Mouse (Mus musculus) midbrain, embryonic 11.5 days (tissue): Measurements from ENCODE around the gene Gbp2. TPM values are rescaled to one million over a fixed set of nuclear protein-coding genes. Genes with fewer than 3 reads are reported as not detected.
"Not testable (repeated sequence)": the region's sequence is repeated elsewhere in the genome, so short reads cannot be mapped to it uniquely, and the experiment has no call there.

ENCODE experiments used
- ATAC-seq: fragments of 200-750 bp; cut with Nextera tagmentation; 2 replicates; pipeline ENCODE4 v1.8.0; 2017; ENCODE audit warnings: moderate TSS enrichment, moderate library complexity; ENCODE audit not compliant: low FRiP score
- DNase-seq: peaks from one replicate; pipeline ENCODE4 v3.0.0; 2015; ENCODE audit warnings: low spot score; ENCODE audit errors: missing footprints
- H3K27ac ChIP-seq: fragments of 300-500 bp; sonication (generic); 2 replicates; pipeline ENCODE4 v1.5.1; 2014; ENCODE audit warnings: low read depth, low read length
- H3K27me3 ChIP-seq: fragments of 300-500 bp; sonication (generic); 2 replicates; pipeline ENCODE4 v1.6.1; 2014; ENCODE audit warnings: mild to moderate bottlenecking, low read length, moderate library complexity, mixed read lengths; ENCODE audit not compliant: control insufficient read depth, insufficient read depth
- H3K36me3 ChIP-seq: fragments of 300-500 bp; sonication (generic); 2 replicates; pipeline ENCODE4 v1.6.1; 2014; ENCODE audit warnings: mild to moderate bottlenecking, low read length, moderate library complexity, mixed read lengths; ENCODE audit not compliant: control insufficient read depth, insufficient read depth
- H3K4me1 ChIP-seq: fragments of 300-500 bp; sonication (generic); 2 replicates; pipeline ENCODE4 v1.6.1; 2014; ENCODE audit warnings: low read length; ENCODE audit not compliant: control insufficient read depth, insufficient read depth
- H3K4me2 ChIP-seq: fragments of 300-500 bp; sonication (generic); 2 replicates; pipeline ENCODE4 v1.6.1; 2014; ENCODE audit warnings: mild to moderate bottlenecking, moderate library complexity
- H3K4me3 ChIP-seq: fragments of 300-500 bp; sonication (generic); 2 replicates; pipeline ENCODE4 v1.5.1; 2014; ENCODE audit warnings: low read depth, low read length
- H3K9ac ChIP-seq: fragments of 300-500 bp; sonication (generic); 2 replicates; pipeline ENCODE4 v1.6.1; 2014; ENCODE audit warnings: low read length
- H3K9me3 ChIP-seq: fragments of 300-500 bp; sonication (generic); 2 replicates; pipeline ENCODE4 v1.6.1; 2016; ENCODE audit warnings: low read length; ENCODE audit not compliant: control insufficient read depth
- WGBS: fragments of 180-500 bp; shearing (Covaris S2); extraction: QIAGEN DNeasy Blood & Tissue Kit; methylation state at CpG from one replicate; pipeline ENCODE4 v1.1.7; 2014; 5-methylcytosine and 5-hydroxymethylcytosine counted together
- polyA plus RNA-seq: library from polyadenylated mRNA; unstranded; fragments of >200 nt; fragmentation: Nextera tagmentation; extraction: Ambion mirVana; gene quantifications from 2 replicates; pipeline ENCODE4 v1.2.1, GENCODE M21; 2014

The Gbp2 gene
- polyA plus RNA-seq, 1 experiment from 2014 or later, result not detected

DNA sequence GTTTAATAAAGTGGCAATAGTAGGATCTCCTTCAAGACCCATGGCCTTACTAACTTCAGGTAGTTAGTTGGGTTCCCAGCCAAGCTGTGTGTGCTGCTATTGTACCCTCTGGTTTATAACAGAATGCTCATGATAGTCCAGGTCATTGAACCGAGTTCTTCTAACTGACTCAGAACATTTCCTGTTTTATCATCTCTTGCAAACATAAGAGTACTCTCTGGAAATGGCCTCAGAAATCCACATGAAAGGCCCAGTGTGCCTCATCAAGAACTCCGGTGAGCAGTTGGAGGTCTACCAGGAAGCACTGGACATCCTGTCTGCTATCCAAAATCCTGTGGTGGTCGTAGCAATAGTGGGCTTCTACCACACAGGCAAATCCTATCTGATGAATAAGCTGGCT is 22.5 kb upstream of the Gbp2 start:
- no peak overlapping the region for H3K4me2 ChIP-seq
- no peaks in the 10 kb centered on the region for H3K9me3 ChIP-seq
- no peak overlapping the region for H3K27ac ChIP-seq
- ATAC-seq, result no peak
- no peak for DNase-seq
- H3K4me3 ChIP-seq, result no peak overlapping the region
- H3K4me1 ChIP-seq, result no peaks in the 10 kb centered on the region
- WGBS, result 85% methylated on average over 3 of the region's 3 CpGs
- no peaks in the 10 kb centered on the region for H3K36me3 ChIP-seq
- no peaks in the 10 kb centered on the region for H3K27me3 ChIP-seq
- H3K9ac ChIP-seq, result no peak overlapping the region

DNA sequence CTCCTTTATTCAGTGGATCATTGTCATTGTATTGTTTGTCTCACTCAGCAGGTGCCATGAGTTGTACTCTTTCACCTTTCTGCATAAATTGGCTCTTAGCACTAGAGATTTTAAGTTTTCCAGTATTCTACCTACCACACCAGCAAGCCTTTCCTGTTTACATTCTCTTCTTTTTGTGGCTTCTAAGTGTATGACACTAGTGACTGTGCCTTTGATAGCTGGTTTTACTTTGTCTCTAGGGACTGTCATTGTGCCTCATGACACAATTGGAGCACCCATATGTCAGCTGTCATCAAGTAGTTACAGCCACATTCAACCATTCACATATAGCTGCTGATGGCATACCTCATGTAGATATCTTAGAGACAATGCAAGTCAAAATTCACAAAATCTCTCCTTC is 18.7 kb upstream of the Gbp2 start:
- no peak overlapping the region for H3K4me3 ChIP-seq
- H3K27ac ChIP-seq, result no peak overlapping the region
- no peaks in the 10 kb centered on the region for H3K27me3 ChIP-seq
- no peak overlapping the region for H3K9ac ChIP-seq
- ATAC-seq, result no peak
- H3K4me2 ChIP-seq, result no peak overlapping the region
- no peaks in the 10 kb centered on the region for H3K4me1 ChIP-seq
- no peaks in the 10 kb centered on the region for H3K9me3 ChIP-seq
- DNase-seq, result no peak
- H3K36me3 ChIP-seq, result no peaks in the 10 kb centered on the region

GRCm38 (mm10) chr3:142618658-142619057 is 1.7 kb upstream of the Gbp2 start:
- no peak for ATAC-seq
- Histone ChIP-seq H3K27ac (no peak overlapping the region), H3K36me3 (no peaks in the 10 kb centered on the region), H3K4me1 (no peaks in the 10 kb centered on the region), H3K27me3 (no peaks in the 10 kb centered on the region), H3K4me2 (no peak overlapping the region), H3K9ac (no peak overlapping the region), H3K9me3 (no peaks in the 10 kb centered on the region), H3K4me3 (no peak overlapping the region)
- 86% methylated on average over 3 of the region's 3 CpGs for WGBS
- no peak for DNase-seq

GRCm38 (mm10) chr3:142619606-142620005 is 796 bp upstream of the Gbp2 start:
- Histone ChIP-seq H3K9ac (no peak overlapping the region), H3K27me3 (no peaks in the 10 kb centered on the region), H3K36me3 (no peaks in the 10 kb centered on the region), H3K4me1 (no peaks in the 10 kb centered on the region), H3K9me3 (no peaks in the 10 kb centered on the region), H3K27ac (no peak overlapping the region), H3K4me2 (no peak overlapping the region), H3K4me3 (no peak overlapping the region)
- ATAC-seq (no peak), DNase-seq (no peak)
- WGBS, result 11% methylated on average over 1 of the region's 1 CpGs

GRCm38 (mm10) chr3:142620956-142621562 is 657 bp downstream of the Gbp2 start:
- no peak for ATAC-seq
- no peak overlapping the region for H3K9ac ChIP-seq
- no peaks in the 10 kb centered on the region for H3K27me3 ChIP-seq
- no peaks in the 10 kb centered on the region for H3K36me3 ChIP-seq
- no peaks in the 10 kb centered on the region for H3K4me1 ChIP-seq
- H3K4me3 ChIP-seq, result no peak overlapping the region
- no peak for DNase-seq
- no peak overlapping the region for H3K27ac ChIP-seq
- WGBS, result 62% methylated on average over 3 of the region's 3 CpGs
- H3K4me2 ChIP-seq, result no peak overlapping the region
- no peaks in the 10 kb centered on the region for H3K9me3 ChIP-seq

DNA sequence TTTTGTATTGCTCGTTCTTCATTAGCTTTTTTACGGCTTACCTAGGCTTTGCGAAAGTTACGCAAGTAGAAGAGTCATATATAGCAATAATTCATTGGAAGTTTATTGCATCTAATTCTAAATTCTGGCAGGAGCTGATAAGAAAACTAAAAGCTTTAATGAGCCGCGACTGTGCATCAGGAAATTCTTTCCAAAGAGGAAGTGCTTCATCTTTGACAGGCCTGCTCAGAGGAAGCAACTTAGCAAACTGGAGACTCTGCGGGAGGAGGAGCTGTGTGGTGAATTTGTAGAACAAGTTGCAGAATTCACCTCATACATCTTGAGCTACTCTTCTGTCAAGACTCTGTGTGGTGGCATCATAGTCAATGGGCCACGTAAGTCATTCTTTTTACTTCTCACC is 10.0 kb downstream of the Gbp2 start:
- no peaks in the 10 kb centered on the region for H3K27me3 ChIP-seq

GRCm38 (mm10) chr3:142640201-142640600 is 19.8 kb downstream of the Gbp2 start:
- Histone ChIP-seq H3K27ac (no peak overlapping the region), H3K9ac (no peak overlapping the region), H3K36me3 (no peaks in the 10 kb centered on the region), H3K9me3 (no peaks in the 10 kb centered on the region), H3K4me2 (peak overlapping the region; percentile 20; the same call in 1 of the 2 replicates), H3K4me1 (no peaks in the 10 kb centered on the region), H3K27me3 (no peaks in the 10 kb centered on the region), H3K4me3 (no peak overlapping the region)
- DNase-seq (peak; percentile 97), ATAC-seq (peak; percentile 69)
- 4% methylated on average over 9 of the region's 9 CpGs for WGBS

More for the DNA sequence above, 10.0 kb downstream of the Gbp2 start:
- Histone ChIP-seq H3K27ac (no peak overlapping the region), H3K4me2 (no peak overlapping the region), H3K9me3 (no peaks in the 10 kb centered on the region), H3K36me3 (no peaks in the 10 kb centered on the region), H3K9ac (no peak overlapping the region), H3K4me3 (no peak overlapping the region), H3K4me1 (no peaks in the 10 kb centered on the region)
- DNase-seq, result no peak
- 92% methylated on average over 8 of the region's 8 CpGs for WGBS
- ATAC-seq, result no peak

DNA sequence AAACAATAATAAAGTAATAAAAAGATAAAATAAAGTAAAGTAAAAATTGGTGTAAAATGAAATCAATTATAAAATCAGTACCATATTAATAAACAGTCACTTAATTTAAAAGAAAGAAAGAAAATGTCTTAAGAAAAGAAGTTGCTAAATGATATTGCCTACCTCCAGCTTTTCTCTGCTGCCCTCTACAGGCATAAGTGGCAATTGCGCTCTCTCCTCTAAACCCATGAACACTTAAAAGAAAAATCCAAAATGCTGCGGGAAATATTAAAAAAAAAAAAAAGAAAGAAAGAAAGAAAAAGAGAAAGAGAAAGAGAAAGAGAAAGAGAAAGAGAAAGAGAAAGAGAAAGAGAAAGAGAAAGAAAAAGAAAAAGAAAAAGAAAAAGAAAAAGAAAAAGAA is 25.5 kb downstream of the Gbp2 start:
- not testable (repeated sequence) for ATAC-seq, H3K9me3 ChIP-seq, H3K4me1 ChIP-seq, H3K27me3 ChIP-seq, H3K4me2 ChIP-seq, H3K9ac ChIP-seq, H3K27ac ChIP-seq, H3K4me3 ChIP-seq, H3K36me3 ChIP-seq
- DNase-seq, result peak; percentile 93
- WGBS, result 22% methylated on average over 2 of the region's 2 CpGs

DNA sequence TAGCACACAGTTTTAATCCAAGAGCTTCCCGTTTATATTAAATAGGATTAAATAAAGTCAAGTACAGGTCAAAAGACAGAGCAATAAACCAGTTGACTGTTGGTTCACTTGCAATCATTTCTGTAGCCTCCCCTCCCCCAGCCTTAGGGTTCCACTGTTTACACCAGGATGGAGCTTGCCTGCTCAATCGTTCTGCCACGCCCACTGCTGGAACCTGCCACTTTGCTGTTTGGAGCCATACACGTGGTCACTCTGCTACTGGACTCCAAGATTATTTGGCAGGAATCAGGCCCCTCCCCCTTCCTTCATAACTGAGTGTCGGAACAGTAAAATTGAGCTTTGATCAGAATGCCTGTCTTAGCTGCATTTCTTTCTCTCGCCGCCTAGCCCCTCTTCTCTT is 27.4 kb downstream of the Gbp2 start:
- not testable (repeated sequence) for ATAC-seq, H3K4me3 ChIP-seq, H3K9me3 ChIP-seq, H3K36me3 ChIP-seq, DNase-seq, H3K9ac ChIP-seq, H3K4me2 ChIP-seq, H3K27me3 ChIP-seq, H3K4me1 ChIP-seq, H3K27ac ChIP-seq
- WGBS, result 68% methylated on average over 7 of the region's 7 CpGs
